Mouse (Mus musculus) testis, postnatal 14 days (tissue): ENCODE data around the gene Ubtd2.

ENCODE experiments used
- DNase-seq: peaks from one replicate; pipeline ENCODE4 v3.0.0; 2021; ENCODE audit warnings: low spot score

The Ubtd2 gene

GRCm38 (mm10) chr11:32545605-32546004, 90.4 kb downstream of the Ubtd2 start:
- DNase-seq, result no peak

- DNase-seq, result peak; percentile 77
These were observed 91.3 kb downstream of the Ubtd2 start for GRCm38 (mm10) chr11:32546483-32546882.

GRCm38 (mm10) chr11:32547391-32547947, 92.3 kb downstream of the Ubtd2 start:
- DNase-seq, result no peak

GRCm38 (mm10) chr11:32548240-32548639, 93.1 kb downstream of the Ubtd2 start:
- DNase-seq, result no peak

- no peak for DNase-seq
These were observed 94.1 kb downstream of the Ubtd2 start for GRCm38 (mm10) chr11:32549236-32549635.

GRCm38 (mm10) chr11:32550102-32550501, 94.9 kb downstream of the Ubtd2 start:
- no peak for DNase-seq

GRCm38 (mm10) chr11:32551056-32551455, 95.9 kb downstream of the Ubtd2 start:
- DNase-seq, result no peak

- no peak for DNase-seq
These were observed 96.6 kb downstream of the Ubtd2 start for GRCm38 (mm10) chr11:32551579-32552297.

- no peak for DNase-seq
These were observed 97.4 kb downstream of the Ubtd2 start for GRCm38 (mm10) chr11:32552401-32553090.

GRCm38 (mm10) chr11:32553311-32554140, 98.4 kb downstream of the Ubtd2 start:
- no peak for DNase-seq

- no peak for DNase-seq
These were observed 99.2 kb downstream of the Ubtd2 start for GRCm38 (mm10) chr11:32554141-32555091.

GRCm38 (mm10) chr11:32555103-32555689, 100.0 kb downstream of the Ubtd2 start:
- no peak for DNase-seq

GRCm38 (mm10) chr11:32556333-32556990, 101.3 kb downstream of the Ubtd2 start:
- DNase-seq, result no peak

- DNase-seq, result no peak
These were observed 102.9 kb downstream of the Ubtd2 start for GRCm38 (mm10) chr11:32558026-32558425.

- no peak for DNase-seq
These were observed 103.5 kb downstream of the Ubtd2 start for GRCm38 (mm10) chr11:32558677-32559076.

- DNase-seq, result peak; percentile 67
These were observed 105.0 kb downstream of the Ubtd2 start for GRCm38 (mm10) chr11:32560015-32560770.

GRCm38 (mm10) chr11:32561465-32562355, 106.5 kb downstream of the Ubtd2 start:
- DNase-seq, result peak; percentile 36

GRCm38 (mm10) chr11:32562706-32563105, 107.5 kb downstream of the Ubtd2 start:
- no peak for DNase-seq
